Mouse (Mus musculus) heart, embryonic 11.5 days (tissue): ENCODE measurements at regions not wholly inside any gene's neighbourhood (a gene's known extent, or its start where the extent isn't known, plus 50 kb on each side); places are given as distances from the start of the nearest gene placed in this dataset.

Experiments
- ATAC-seq: fragments of 200-750 bp; cut with Nextera tagmentation; replicated peaks from 2 replicates; pipeline ENCODE4 v1.8.0; 2017; ENCODE audit warnings: moderate library complexity; ENCODE audit not compliant: insufficient number of reproducible peaks, low FRiP score, low TSS enrichment
- H3K27ac ChIP-seq: fragments of 300-500 bp; sonication (generic); 2 replicates; pipeline ENCODE4 v1.5.1; 2014; ENCODE audit warnings: mild to moderate bottlenecking, low read depth, low read length
- H3K27me3 ChIP-seq: fragments of 300-500 bp; sonication (generic); 2 replicates; pipeline ENCODE4 v1.6.1; 2014; ENCODE audit warnings: mild to moderate bottlenecking, low read length, mixed read lengths; ENCODE audit not compliant: control insufficient read depth, insufficient read depth
- H3K36me3 ChIP-seq: fragments of 300-500 bp; sonication (generic); 2 replicates; pipeline ENCODE4 v1.6.1; 2014; ENCODE audit warnings: mild to moderate bottlenecking, low read length, moderate library complexity, mixed read lengths; ENCODE audit not compliant: control insufficient read depth, insufficient read depth
- H3K4me1 ChIP-seq: fragments of 300-500 bp; sonication (generic); 2 replicates; pipeline ENCODE4 v1.6.1; 2014; ENCODE audit warnings: low read length; ENCODE audit not compliant: control insufficient read depth, insufficient read depth
- H3K4me2 ChIP-seq: fragments of 300-500 bp; sonication (generic); 2 replicates; pipeline ENCODE4 v1.6.1; 2014; ENCODE audit warnings: mild to moderate bottlenecking, moderate library complexity
- H3K4me3 ChIP-seq: fragments of 300-500 bp; sonication (generic); 2 replicates; pipeline ENCODE4 v1.5.1; 2014; ENCODE audit warnings: low read depth, low read length
- H3K9ac ChIP-seq: fragments of 300-500 bp; sonication (generic); 2 replicates; pipeline ENCODE4 v1.6.1; 2014; ENCODE audit warnings: mild to moderate bottlenecking, low read depth, low read length, moderate library complexity
- H3K9me3 ChIP-seq: fragments of 300-500 bp; sonication (generic); replicated peaks from 2 replicates; pipeline ENCODE4 v1.6.1; 2016; ENCODE audit warnings: low read length; ENCODE audit not compliant: control insufficient read depth
- WGBS: fragments of 180-500 bp; shearing (Covaris S2); extraction: QIAGEN DNeasy Blood & Tissue Kit; methylation state at CpG from one replicate; pipeline ENCODE4 v1.1.7; 2014; ENCODE audit not compliant: insufficient replicate concordance; 5-methylcytosine and 5-hydroxymethylcytosine counted together

- ATAC-seq = peak; percentile 74
- no peaks in the 10 kb centered on the region for H3K27me3 ChIP-seq
Measured at GRCm38 (mm10) chr12:90946528-90946918, 208.3 kb upstream of the Dio2 start.

GRCm38 (mm10) chr12:90945743-90946527 is 207.7 kb upstream of the Dio2 start:
- no peaks in the 10 kb centered on the region for H3K9me3 ChIP-seq
- H3K27ac ChIP-seq = peak overlapping the region; percentile 79
- H3K4me2 ChIP-seq = no peak overlapping the region
- H3K27me3 ChIP-seq = no peaks in the 10 kb centered on the region
- ATAC-seq = peak; percentile 85
- WGBS = 30% methylated on average over 6 of the region's 6 CpGs
- no peak overlapping the region for H3K9ac ChIP-seq
- no peaks in the 10 kb centered on the region for H3K36me3 ChIP-seq
- no peaks in the 10 kb centered on the region for H3K4me1 ChIP-seq
- H3K4me3 ChIP-seq = no peak overlapping the region

More at GRCm38 (mm10) chr12:90946528-90946918, 208.3 kb upstream of the Dio2 start:
- Histone ChIP-seq H3K4me3 (no peak overlapping the region), H3K27ac (peak overlapping the region; percentile 66), H3K9me3 (no peaks in the 10 kb centered on the region), H3K36me3 (no peaks in the 10 kb centered on the region), H3K9ac (no peak overlapping the region), H3K4me2 (no peak overlapping the region), H3K4me1 (no peaks in the 10 kb centered on the region)
- WGBS = 52% methylated on average over 4 of the region's 4 CpGs

GRCm38 (mm10) chr12:90932684-90933083 is 194.4 kb upstream of the Dio2 start:
- ATAC-seq = no peak
- no peak overlapping the region for H3K4me3 ChIP-seq
- H3K9ac ChIP-seq = no peak overlapping the region
- H3K27ac ChIP-seq = no peak overlapping the region
- H3K4me1 ChIP-seq = no peaks in the 10 kb centered on the region
- 79% methylated on average over 8 of the region's 8 CpGs for WGBS
- H3K4me2 ChIP-seq = no peak overlapping the region
- no peaks in the 10 kb centered on the region for H3K36me3 ChIP-seq
- no peaks in the 10 kb centered on the region for H3K9me3 ChIP-seq
- no peaks in the 10 kb centered on the region for H3K27me3 ChIP-seq

- Histone ChIP-seq H3K27me3 (no peaks in the 10 kb centered on the region), H3K27ac (no peak overlapping the region), H3K4me3 (no peak overlapping the region), H3K4me1 (no peaks in the 10 kb centered on the region), H3K9ac (no peak overlapping the region), H3K9me3 (no peaks in the 10 kb centered on the region), H3K4me2 (no peak overlapping the region), H3K36me3 (no peaks in the 10 kb centered on the region)
- WGBS = 89% methylated on average over 5 of the region's 5 CpGs
- no peak for ATAC-seq
Measured at GRCm38 (mm10) chr12:90932201-90932600, 194.0 kb upstream of the Dio2 start.

- no peak overlapping the region for H3K4me3 ChIP-seq
- no peak for ATAC-seq
- H3K4me1 ChIP-seq = no peaks in the 10 kb centered on the region
- no peaks in the 10 kb centered on the region for H3K27me3 ChIP-seq
- H3K27ac ChIP-seq = no peak overlapping the region
- H3K9me3 ChIP-seq = no peaks in the 10 kb centered on the region
- H3K36me3 ChIP-seq = no peaks in the 10 kb centered on the region
- no peak overlapping the region for H3K4me2 ChIP-seq
- 72% methylated on average over 6 of the region's 6 CpGs for WGBS
- no peak overlapping the region for H3K9ac ChIP-seq
Measured at GRCm38 (mm10) chr12:90930091-90930715, 192.0 kb upstream of the Dio2 start.

- H3K9me3 ChIP-seq = no peaks in the 10 kb centered on the region
- no peaks in the 10 kb centered on the region for H3K27me3 ChIP-seq
- no peak for ATAC-seq
- H3K4me1 ChIP-seq = no peaks in the 10 kb centered on the region
- H3K27ac ChIP-seq = no peak overlapping the region
- H3K36me3 ChIP-seq = no peaks in the 10 kb centered on the region
- no peak overlapping the region for H3K4me3 ChIP-seq
- no peak overlapping the region for H3K4me2 ChIP-seq
- WGBS = 80% methylated on average over 2 of the region's 2 CpGs
- no peak overlapping the region for H3K9ac ChIP-seq
Measured at GRCm38 (mm10) chr12:90923603-90924002, 185.4 kb upstream of the Dio2 start.

- Histone ChIP-seq H3K36me3 (no peaks in the 10 kb centered on the region), H3K4me2 (no peak overlapping the region), H3K27me3 (no peaks in the 10 kb centered on the region), H3K27ac (no peak overlapping the region), H3K9ac (no peak overlapping the region), H3K4me3 (no peak overlapping the region), H3K4me1 (no peaks in the 10 kb centered on the region), H3K9me3 (no peaks in the 10 kb centered on the region)
- ATAC-seq = no peak
- WGBS = 55% methylated on average over 3 of the region's 3 CpGs
Measured at GRCm38 (mm10) chr12:90923148-90923547, 184.9 kb upstream of the Dio2 start.

- H3K27me3 ChIP-seq = no peaks in the 10 kb centered on the region
Measured at GRCm38 (mm10) chr12:90921227-90921626, 183.0 kb upstream of the Dio2 start.

More at GRCm38 (mm10) chr12:90921227-90921626, 183.0 kb upstream of the Dio2 start:
- no peaks in the 10 kb centered on the region for H3K9me3 ChIP-seq
- no peak overlapping the region for H3K27ac ChIP-seq
- 81% methylated on average over 4 of the region's 4 CpGs for WGBS
- no peak overlapping the region for H3K4me3 ChIP-seq
- H3K9ac ChIP-seq = no peak overlapping the region
- H3K4me2 ChIP-seq = no peak overlapping the region
- H3K36me3 ChIP-seq = no peaks in the 10 kb centered on the region
- no peak for ATAC-seq
- H3K4me1 ChIP-seq = no peaks in the 10 kb centered on the region
